Mouse (Mus musculus) CH12.LX (cell line): ENCODE measurements around the gene Parp12. TPM values are rescaled to one million over a fixed set of nuclear protein-coding genes. Genes with fewer than 3 reads are reported as not detected.

Source experiments
- DNase-seq: peaks from one replicate; pipeline ENCODE4 v3.0.0-alpha.2; 2013; ENCODE audit errors: extremely low read depth
- H3K27ac ChIP-seq: 2 replicates; pipeline ENCODE4 v1.5.1; 2012; ENCODE audit warnings: low read depth, mild to moderate bottlenecking, control low read depth, moderate library complexity; ENCODE audit not compliant: insufficient read depth
- H3K27me3 ChIP-seq: replicated peaks from 2 replicates; pipeline ENCODE3; 2012; ENCODE audit warnings: inconsistent platforms
- H3K36me3 ChIP-seq, 2 experiments: replicated peaks in 1 of 2; 2 replicates each; pipeline versions ENCODE3 to v1.6.1; 2012; ENCODE audit warnings: inconsistent platforms in 1 of 2, low read length in 1 of 2, mild to moderate bottlenecking in 1 of 2, mixed read lengths in 1 of 2, moderate library complexity in 1 of 2; ENCODE audit not compliant: control insufficient read depth in 1 of 2, insufficient read depth in 1 of 2
- H3K4me1 ChIP-seq, 2 experiments: 2 replicates each; pipeline ENCODE4 v1.6.1; 2012; ENCODE audit warnings: inconsistent platforms in 1 of 2, moderate library complexity in 1 of 2; ENCODE audit not compliant: insufficient read depth in 2 of 2, control insufficient read depth in 1 of 2
- H3K4me2 ChIP-seq: 2 replicates; pipeline ENCODE4 v1.6.1; 2012; ENCODE audit warnings: low read depth, mild to moderate bottlenecking, control low read depth; ENCODE audit not compliant: poor library complexity, insufficient read depth, severe bottlenecking
- H3K4me3 ChIP-seq, 3 experiments: fragments of 150-350 bp in 1 of 3; sonication (generic) in 1 of 3; replicated peaks in 1 of 3; 2 replicates each; pipeline versions ENCODE3 to v1.5.1; 2011 to 2012; ENCODE audit warnings: low read depth in 2 of 3, low read length in 2 of 3, mild to moderate bottlenecking in 2 of 3, moderate library complexity in 2 of 3, control low read depth in 1 of 3, improper control_type of control experiment in 1 of 3, inconsistent platforms in 1 of 3, mixed read lengths in 1 of 3; ENCODE audit not compliant: poor library complexity in 1 of 3
- H3K79me2 ChIP-seq: replicated peaks from 2 replicates; pipeline ENCODE4 v1.6.1; 2012; ENCODE audit warnings: mild to moderate bottlenecking, moderate library complexity; ENCODE audit not compliant: control insufficient read depth, poor library complexity, insufficient read depth, severe bottlenecking; ENCODE audit errors: extremely low read depth
- H3K9ac ChIP-seq: 2 replicates; pipeline ENCODE4 v1.6.1; 2012; ENCODE audit warnings: low read depth, mild to moderate bottlenecking, control low read depth, moderate library complexity; ENCODE audit not compliant: insufficient read depth
- H3K9me3 ChIP-seq: replicated peaks from 2 replicates; pipeline ENCODE3; 2012; ENCODE audit warnings: low read length, inconsistent platforms, mixed read lengths
- BHLHE40 ChIP-seq: IDR thresholded peaks from 2 replicates; pipeline ENCODE4 v1.6.1; 2011; ENCODE audit warnings: mild to moderate bottlenecking, low read depth, low read length, improper control_type of control experiment
- CTCF ChIP-seq, 2 experiments: IDR thresholded peaks in 1 of 2; conservative IDR thresholded peaks in 1 of 2; 2 replicates each; pipeline ENCODE4 v1.5.1; 2011 to 2012; ENCODE audit warnings: low read depth in 2 of 2, low read length in 2 of 2, improper control_type of control experiment in 1 of 2, inconsistent platforms in 1 of 2, mild to moderate bottlenecking in 1 of 2, moderate library complexity in 1 of 2
- E2F4 ChIP-seq: IDR thresholded peaks from 2 replicates; pipeline ENCODE4 v1.6.1; 2011; ENCODE audit warnings: low read depth, low read length, improper control_type of control experiment; ENCODE audit not compliant: insufficient replicate concordance
- ELF1 ChIP-seq: IDR thresholded peaks from 2 replicates; pipeline ENCODE4 v1.6.1; 2014; ENCODE audit warnings: low read depth, mild to moderate bottlenecking, inconsistent platforms, low read length, improper control_type of control experiment
- GABPA ChIP-seq: IDR thresholded peaks from 2 replicates; pipeline ENCODE4 v1.6.1; 2012; ENCODE audit warnings: low read depth, low read length, improper control_type of control experiment, inconsistent platforms; ENCODE audit not compliant: insufficient replicate concordance
- HCFC1 ChIP-seq: IDR thresholded peaks from 2 replicates; pipeline ENCODE4 v1.6.1; 2012; ENCODE audit warnings: low read depth, mild to moderate bottlenecking, inconsistent platforms, low read length, improper control_type of control experiment
- JUND ChIP-seq: conservative IDR thresholded peaks from 2 replicates; pipeline ENCODE4 v1.6.1; 2011; ENCODE audit warnings: low read depth, low read length, improper control_type of control experiment
- KAT2A ChIP-seq: IDR thresholded peaks from 2 replicates; pipeline ENCODE4 v1.6.1; 2012; ENCODE audit warnings: low read length, improper control_type of control experiment, inconsistent platforms; ENCODE audit not compliant: insufficient replicate concordance
- MAFK ChIP-seq: IDR thresholded peaks from 2 replicates; pipeline ENCODE4 v1.6.1; 2011; ENCODE audit warnings: low read length, improper control_type of control experiment; ENCODE audit not compliant: insufficient replicate concordance
- MYC ChIP-seq: IDR thresholded peaks from 2 replicates; pipeline ENCODE4 v1.6.1; 2011; ENCODE audit warnings: low read depth, mild to moderate bottlenecking, improper control_type of control experiment, low read length
- POLR2AphosphoS2 ChIP-seq: IDR thresholded peaks from 2 replicates; pipeline ENCODE4 v1.6.1; 2011; ENCODE audit warnings: low read depth, low read length, improper control_type of control experiment
- RAD21 ChIP-seq: IDR thresholded peaks from 2 replicates; pipeline ENCODE4 v1.6.1; 2011; ENCODE audit warnings: low read depth, mild to moderate bottlenecking, low read length, improper control_type of control experiment, moderate library complexity
- SMC3 ChIP-seq: IDR thresholded peaks from 2 replicates; pipeline ENCODE4 v1.6.1; 2011; ENCODE audit warnings: low read depth, low read length, improper control_type of control experiment
- TCF12 ChIP-seq: IDR thresholded peaks from 2 replicates; pipeline ENCODE4 v1.6.1; 2014; ENCODE audit warnings: low read depth, mild to moderate bottlenecking, inconsistent platforms, low read length, improper control_type of control experiment
- UBTF ChIP-seq: IDR thresholded peaks from 2 replicates; pipeline ENCODE4 v1.6.1; 2012; ENCODE audit warnings: low read depth, mild to moderate bottlenecking, inconsistent platforms, low read length, improper control_type of control experiment, moderate library complexity
- USF1 ChIP-seq: IDR thresholded peaks from 2 replicates; pipeline ENCODE4 v1.6.1; 2014; ENCODE audit warnings: low read depth, mild to moderate bottlenecking, inconsistent platforms, low read length, improper control_type of control experiment
- ZC3H11A ChIP-seq: IDR thresholded peaks from 2 replicates; pipeline ENCODE4 v1.6.1; 2012; ENCODE audit warnings: low read depth, mild to moderate bottlenecking, inconsistent platforms, low read length, improper control_type of control experiment
- ZNF384 ChIP-seq: IDR thresholded peaks from 2 replicates; pipeline ENCODE4 v1.6.1; 2012; ENCODE audit warnings: low read depth, low read length, improper control_type of control experiment, inconsistent platforms
- dilution Hi-C: fragments of 300-500 bp; cut with MboI; formaldehyde crosslinking; loops from 2 replicates; pipeline ENCODE4 v1.14.3; 2020; ENCODE audit warnings: low sequenced_read_pairs; ENCODE audit not compliant: extremely low pct_unique_long_range_greater_than_20kb, extremely low pct_ligation_motif_present
- in situ Hi-C: fragments of 300-500 bp; cut with MboI; formaldehyde crosslinking; loops from 3 replicates; pipeline ENCODE4 v1.14.3; 2019; ENCODE audit warnings: low sequenced_read_pairs, low pct_ligation_motif_present, low pct_unique_long_range_greater_than_20kb, mixed read lengths
- polyA plus RNA-seq: library from polyadenylated mRNA; unstranded; fragments of >175 nt; gene quantifications from 2 replicates; pipeline ENCODE4 v1.2.1, GENCODE M21; 2012; ENCODE audit warnings: low read depth; ENCODE audit not compliant: insufficient read length
- total RNA-seq, 2 experiments: library from RNA; depleted of rRNA; stranded (reverse); fragments of 300-350 nt in 1 of 2; fragments of >200 nt in 1 of 2; gene quantifications; 2 replicates each; pipeline ENCODE4 v1.2.3; 2012 to 2014

The Parp12 gene
- total and polyA plus RNA-seq, 3 experiments = 0.04 TPM; not detected in 2

DNA sequence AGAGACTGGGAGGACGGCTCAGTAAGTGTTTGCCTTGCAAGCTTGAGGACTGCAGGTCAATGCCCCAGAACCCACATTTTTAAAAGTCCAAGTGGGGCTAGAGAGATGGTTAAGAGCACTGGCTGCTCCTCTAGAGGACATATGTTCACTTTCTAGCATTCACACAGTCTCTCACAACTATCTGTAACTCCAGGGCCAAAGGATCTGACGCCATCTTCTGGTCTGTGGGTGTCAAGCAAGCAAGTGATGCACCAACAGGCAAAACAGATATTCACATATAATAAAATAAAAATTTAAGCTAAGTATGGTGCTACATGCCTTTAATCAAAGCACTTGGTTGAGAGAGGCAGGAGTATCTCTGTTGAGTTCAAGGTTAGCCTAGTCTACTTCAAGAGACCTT is 11.3 kb downstream of the Parp12 start:
- Histone ChIP-seq H3K36me3 (no peaks in the 10 kb centered on the region), H3K9me3 (no peaks in the 10 kb centered on the region), H3K4me2 (no peak overlapping the region), H3K4me3 (no peak overlapping the region), H3K79me2 (no peaks in the 10 kb centered on the region), H3K4me1 (no peaks in the 10 kb centered on the region), H3K9ac (no peak overlapping the region), H3K27me3 (no peaks in the 10 kb centered on the region), H3K27ac (no peak overlapping the region)
- in situ Hi-C loops = no loop called here
- dilution Hi-C loops = no loop called here
- TF ChIP-seq USF1 (no peak), POLR2AphosphoS2 (no peak), JUND (no peak), RAD21 (peak; percentile 52), SMC3 (0 out of 2 replicates have a peak, but pooled peaks have one; percentile 9), MYC (no peak), CTCF (conservative IDR thresholded peaks at IDR 0.05 in 1 of 2, IDR thresholded peaks at IDR 0.05 in 1 of 2; ENCODE audit: low read depth in 2 of 2, low read length in 2 of 2) (peak in 1 of 2 experiments; percentile 51; a peak in 2 of 4 replicates), TCF12 (no peak), UBTF (no peak), GABPA (no peak), HCFC1 (no peak)
- peak; percentile 29 for DNase-seq

DNA sequence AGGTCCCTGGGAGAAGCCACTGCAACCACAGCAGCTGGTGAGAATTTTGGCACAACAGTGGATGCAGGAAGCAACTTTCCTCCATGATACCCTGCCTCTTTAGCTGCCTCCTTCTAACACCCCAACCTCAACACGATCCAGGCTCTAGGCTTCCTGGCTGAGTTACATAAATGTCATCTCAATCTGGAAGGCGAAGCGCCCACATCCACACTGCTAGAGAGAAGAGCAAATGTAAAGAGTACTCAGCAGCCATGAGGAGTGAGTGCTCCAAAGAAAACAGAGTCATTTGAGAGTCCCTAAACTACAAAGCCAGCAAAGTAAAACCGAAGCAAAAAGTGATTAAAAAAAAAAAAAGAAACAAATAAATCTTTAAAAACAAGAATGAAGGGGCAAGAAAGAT is 13.5 kb downstream of the Parp12 start:
- in situ Hi-C loops (no loop called here), dilution Hi-C loops (no loop called here)
- H3K9me3 ChIP-seq = no peaks in the 10 kb centered on the region
- no peak for DNase-seq
- no peak overlapping the region for H3K4me3 ChIP-seq
- no peak overlapping the region for H3K27ac ChIP-seq
- H3K27me3 ChIP-seq = no peaks in the 10 kb centered on the region
- no peaks in the 10 kb centered on the region for H3K36me3 ChIP-seq
- TF ChIP-seq E2F4 = no peak
- no peak for TF ChIP-seq GABPA
- TF ChIP-seq BHLHE40 = no peak
- TF ChIP-seq, all 38 proteins: peak for 0
- no peak overlapping the region for H3K4me2 ChIP-seq
- H3K79me2 ChIP-seq = no peaks in the 10 kb centered on the region
- no peaks in the 10 kb centered on the region for H3K4me1 ChIP-seq
- H3K9ac ChIP-seq = no peak overlapping the region

DNA sequence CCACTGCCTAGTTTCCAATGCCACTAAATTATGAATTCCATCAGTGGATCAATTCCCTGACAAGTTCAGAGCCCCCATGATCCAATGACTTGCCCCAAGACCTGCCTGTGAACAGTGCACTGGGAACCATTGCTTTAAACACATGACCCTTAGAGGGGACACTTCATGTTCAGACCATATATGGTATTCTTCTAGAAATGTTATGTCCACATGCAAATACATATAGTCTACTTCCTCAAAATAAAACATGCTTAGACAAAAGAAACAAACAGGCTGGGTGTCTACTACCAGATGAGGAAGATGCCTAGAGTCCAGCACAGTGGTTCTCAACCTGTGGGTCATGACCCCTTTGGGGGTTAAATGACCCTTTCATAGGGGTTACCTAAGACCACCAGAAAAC is 41.7 kb downstream of the Parp12 start:
- in situ Hi-C loops (no loop called here), dilution Hi-C loops (no loop called here)
- Histone ChIP-seq H3K9ac (no peak overlapping the region), H3K27me3 (peaks cover 3% of the 10 kb centered on the region), H3K9me3 (no peaks in the 10 kb centered on the region), H3K4me2 (no peak overlapping the region), H3K79me2 (no peaks in the 10 kb centered on the region), H3K4me1 (peaks cover 0 to 9% of the 10 kb centered on the region in 2 experiments; a peak in 2 of 4 replicates), H3K4me3 (no peak overlapping the region), H3K36me3 (no peaks in the 10 kb centered on the region), H3K27ac (no peak overlapping the region)
- DNase-seq = no peak
- TF ChIP-seq MAFK = no peak
- no peak for TF ChIP-seq ELF1
- no peak for TF ChIP-seq E2F4
- no peak for TF ChIP-seq CTCF (conservative IDR thresholded peaks at IDR 0.05 in 1 of 2, IDR thresholded peaks at IDR 0.05 in 1 of 2; ENCODE audit: low read depth in 2 of 2, low read length in 2 of 2)
- TF ChIP-seq JUND = no peak
- no peak for TF ChIP-seq TCF12
- no peak for TF ChIP-seq ZC3H11A
- TF ChIP-seq KAT2A = no peak
- no peak for TF ChIP-seq ZNF384
